Mouse (Mus musculus): ENCODE results near the gene Daam1.

Daam1 gene

GRCm38 (mm10) chr12:71969941-71970629, 139.2 kb downstream of the Daam1 start:
- no peak for DNase-seq (ENCODE audit: low spot score)

GRCm38 (mm10) chr12:71970791-71971654, 140.1 kb downstream of the Daam1 start:
- DNase-seq (ENCODE audit: low spot score): no peak

DNA sequence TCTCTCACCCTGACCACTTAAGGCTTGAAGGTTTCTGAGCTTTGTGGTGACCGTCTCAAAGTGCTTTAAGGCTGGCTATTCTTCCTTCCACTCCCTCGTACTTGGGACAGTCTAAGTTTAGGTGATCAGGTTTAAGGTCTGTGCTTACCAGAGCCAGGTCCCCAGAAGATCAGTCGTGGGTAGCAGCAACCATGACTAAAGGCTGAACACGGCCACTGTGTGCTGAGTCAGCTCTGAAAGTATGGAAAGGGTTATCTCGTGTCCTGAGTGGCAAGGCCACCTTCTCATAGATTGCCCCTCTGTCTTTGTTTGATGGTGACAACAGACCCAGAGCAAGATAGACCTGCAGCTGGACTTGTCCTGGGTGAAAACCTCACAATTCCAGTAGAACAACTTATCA, 141.2 kb downstream of the Daam1 start:
- no peak for DNase-seq (ENCODE audit: low spot score)

GRCm38 (mm10) chr12:71972619-71973266, 141.9 kb downstream of the Daam1 start:
- no peak for DNase-seq (ENCODE audit: low spot score)

GRCm38 (mm10) chr12:71973577-71973976, 142.7 kb downstream of the Daam1 start:
- DNase-seq (ENCODE audit: low spot score): no peak

DNA sequence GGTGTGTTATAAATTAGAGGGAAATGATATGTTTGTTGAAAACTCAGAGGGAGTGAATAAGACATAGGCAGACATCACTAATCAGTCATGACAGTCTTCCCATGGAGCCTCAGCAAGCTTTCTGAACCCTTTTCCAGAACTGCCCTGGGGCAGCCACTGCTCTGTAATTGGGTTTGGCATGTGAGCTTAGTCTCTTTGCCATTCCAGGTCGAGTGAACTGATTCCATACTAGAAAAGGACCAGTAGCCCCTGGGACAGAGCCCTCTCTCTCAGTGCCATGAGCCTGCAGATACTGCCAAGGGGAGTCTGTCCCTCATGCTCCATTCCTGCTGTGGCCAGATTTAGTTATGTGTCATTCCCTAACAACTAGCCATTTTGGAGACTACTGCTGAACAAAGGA, 144.7 kb downstream of the Daam1 start:
- DNase-seq (ENCODE audit: low spot score): no peak

DNA sequence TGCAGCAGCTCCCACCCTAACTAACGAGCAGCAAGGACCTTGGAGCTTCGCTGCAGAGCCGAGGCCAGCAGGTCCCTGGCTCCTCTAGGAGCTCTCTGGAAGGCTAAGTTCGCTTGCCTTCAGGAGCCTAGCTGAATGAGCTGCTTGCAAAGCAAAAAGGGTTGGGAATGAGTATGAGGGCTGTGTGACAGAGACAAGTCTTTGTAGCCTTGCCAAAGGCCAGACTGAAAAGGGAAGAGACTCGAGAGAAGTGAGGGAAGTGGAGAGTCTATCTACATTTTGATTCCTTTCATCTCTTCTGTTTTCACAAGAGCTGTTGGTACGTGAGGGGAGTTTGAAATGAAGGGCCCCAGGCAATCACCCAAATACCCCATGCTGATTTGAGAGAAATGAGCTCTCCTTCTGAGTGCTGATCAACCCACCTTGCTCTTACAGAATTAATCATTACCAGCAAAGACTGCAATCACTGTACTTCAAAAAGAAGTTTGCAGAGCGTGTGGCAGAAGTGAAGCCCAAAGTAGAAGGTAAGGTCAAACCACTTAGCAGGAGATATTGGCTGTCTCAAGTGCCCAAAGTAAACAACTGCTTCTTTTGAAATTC, 145.6 kb downstream of the Daam1 start:
- DNase-seq (ENCODE audit: low spot score): no peak

DNA sequence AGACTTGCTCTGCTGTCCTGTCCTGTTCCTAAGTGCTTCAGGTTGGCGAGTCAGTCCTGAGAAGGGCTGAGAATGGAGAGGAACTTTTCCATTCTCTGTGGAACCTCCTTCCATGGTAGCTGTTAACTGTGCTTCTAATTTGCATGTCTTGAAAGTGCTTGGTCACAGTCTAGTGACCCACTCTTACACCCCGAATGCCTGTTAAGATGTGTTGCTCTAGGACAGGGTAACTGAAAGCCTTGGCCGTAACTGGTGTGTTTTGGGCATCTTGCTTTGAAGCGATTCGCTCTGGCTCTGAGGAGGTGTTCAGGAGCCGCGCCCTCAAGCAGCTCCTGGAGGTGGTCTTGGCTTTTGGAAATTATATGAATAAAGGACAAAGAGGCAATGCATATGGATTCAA, 146.5 kb downstream of the Daam1 start:
- DNase-seq (ENCODE audit: low spot score): no peak

GRCm38 (mm10) chr12:71978513-71979352, 147.9 kb downstream of the Daam1 start:
- no peak for DNase-seq (ENCODE audit: low spot score)

GRCm38 (mm10) chr12:71980166-71980565, 149.3 kb downstream of the Daam1 start:
- DNase-seq (ENCODE audit: low spot score): no peak

DNA sequence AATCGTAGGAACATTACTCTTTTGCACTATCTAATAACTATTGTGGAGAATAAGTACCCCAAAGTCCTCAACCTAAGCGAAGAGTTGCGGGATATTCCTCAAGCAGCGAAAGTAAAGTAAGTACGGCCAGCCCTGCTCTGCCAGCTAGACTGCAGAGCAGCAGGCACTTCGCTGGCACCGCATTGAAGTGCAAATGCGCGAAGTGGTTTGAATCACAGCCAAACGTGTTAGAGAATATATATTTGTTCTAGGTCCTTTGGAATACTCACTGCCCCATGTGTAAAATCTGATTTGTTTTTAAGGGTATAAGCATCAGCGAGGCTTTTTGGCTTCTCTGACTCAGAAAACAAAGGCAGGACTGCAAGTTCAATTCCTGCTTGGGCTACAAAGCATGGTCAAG, 149.9 kb downstream of the Daam1 start:
- no peak for DNase-seq (ENCODE audit: low spot score)

DNA sequence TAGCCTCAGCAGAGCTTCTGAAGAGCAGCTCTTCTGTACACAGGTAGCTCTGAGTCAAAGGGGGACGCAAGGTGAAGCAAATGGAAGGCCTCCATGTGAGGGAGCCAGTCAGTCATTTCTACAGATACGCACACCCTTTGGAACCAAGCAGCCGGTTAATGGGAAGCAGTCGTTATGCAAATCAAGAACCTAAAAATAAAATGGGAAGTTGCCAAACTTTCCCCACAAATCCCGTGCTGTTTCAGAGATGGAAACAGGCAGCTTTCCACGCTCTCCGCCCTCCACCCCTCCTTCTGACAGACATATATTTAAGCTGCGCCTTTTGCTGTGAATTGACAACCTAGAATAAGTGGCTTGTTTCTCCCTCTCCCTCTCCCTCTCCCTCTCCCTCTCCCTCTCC, 150.4 kb downstream of the Daam1 start:
- DNase-seq (ENCODE audit: low spot score): no peak

GRCm38 (mm10) chr12:71981791-71982190, 150.9 kb downstream of the Daam1 start:
- no peak for DNase-seq (ENCODE audit: low spot score)

GRCm38 (mm10) chr12:71983102-71983715, 152.3 kb downstream of the Daam1 start:
- peak; percentile 24 for DNase-seq (ENCODE audit: low spot score)

DNA sequence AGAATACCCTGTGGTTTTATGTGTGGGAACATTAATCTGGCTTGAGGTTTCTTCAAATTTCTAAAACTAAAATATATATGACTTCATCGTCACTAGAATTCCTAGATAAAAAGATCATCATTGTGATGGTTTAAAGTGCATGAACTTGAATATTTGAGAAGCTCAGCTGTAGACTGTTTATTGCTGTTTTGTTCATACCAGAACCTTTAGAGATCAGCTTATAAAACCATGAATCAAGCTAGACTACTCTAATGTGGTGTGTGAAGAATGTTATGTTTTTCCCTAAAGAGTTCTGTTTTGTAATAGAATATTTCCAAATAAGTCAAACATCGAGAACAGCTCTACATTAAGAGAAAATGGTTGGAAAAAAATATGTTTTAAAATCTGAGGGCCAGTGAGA, 156.3 kb downstream of the Daam1 start:
- no peak for DNase-seq (ENCODE audit: low spot score)

- DNase-seq (ENCODE audit: low spot score): no peak
These were observed 157.0 kb downstream of the Daam1 start for GRCm38 (mm10) chr12:71987885-71988284.

GRCm38 (mm10) chr12:71989596-71989995, 158.7 kb downstream of the Daam1 start:
- DNase-seq (ENCODE audit: low spot score): no peak

- DNase-seq (ENCODE audit: low spot score): no peak
These were observed 161.8 kb downstream of the Daam1 start for GRCm38 (mm10) chr12:71992599-71993210.

DNA sequence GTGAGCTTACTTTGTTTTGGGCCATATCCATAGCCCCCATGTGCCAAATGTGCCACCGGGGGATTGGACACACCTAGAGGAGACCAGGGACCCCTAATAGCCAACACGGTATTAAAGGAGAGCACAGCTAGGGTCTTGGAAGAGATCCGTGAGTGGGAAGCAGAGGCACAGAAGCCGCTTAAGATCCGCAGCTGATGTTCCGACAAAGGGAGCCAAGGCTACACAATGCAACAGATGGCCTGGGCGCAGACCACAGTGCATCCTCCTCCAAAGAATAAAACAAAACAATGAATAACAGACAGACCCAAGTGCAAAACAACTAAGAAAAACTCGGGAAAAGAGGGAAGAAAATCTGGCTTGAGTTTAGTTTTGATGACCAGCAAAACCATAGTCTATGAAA, 165.0 kb downstream of the Daam1 start:
- DNase-seq (ENCODE audit: low spot score): no peak

- no peak for DNase-seq (ENCODE audit: low spot score)
These were observed 166.0 kb downstream of the Daam1 start for GRCm38 (mm10) chr12:71996920-71997319.

DNA sequence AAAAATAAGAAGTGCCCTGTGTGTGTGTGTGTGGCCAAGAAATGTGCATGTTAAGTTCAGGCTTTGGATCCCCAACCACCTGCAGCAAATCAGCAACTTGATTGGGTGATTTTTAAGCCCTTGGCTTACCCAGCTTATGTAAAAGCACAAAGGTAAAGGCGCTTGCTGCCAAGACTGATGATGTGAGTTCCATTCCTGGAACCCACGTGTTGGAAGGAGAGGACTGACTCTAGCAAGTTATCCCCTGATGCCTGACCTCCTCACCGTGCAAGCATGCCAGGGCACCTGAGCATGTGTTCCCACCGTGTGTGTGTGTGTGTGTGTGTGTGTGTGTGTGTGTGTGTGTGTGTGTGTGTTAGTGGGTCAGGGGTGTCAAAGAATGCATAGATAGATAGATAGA, 166.5 kb downstream of the Daam1 start:
- DNase-seq (ENCODE audit: low spot score): no peak

All from urinary bladder, postnatal 25 days (tissue).